Mouse (Mus musculus) ES-Bruce4 (cell line): Measurements from ENCODE around the gene Tek.

Source experiments
- CTCF ChIP-seq: IDR thresholded peaks from one replicate; pipeline ENCODE4 v1.8.1; 2011; ENCODE audit warnings: low read depth, low read length
- POLR2A ChIP-seq: IDR thresholded peaks from one replicate; pipeline ENCODE4 v1.8.1; 2011; ENCODE audit warnings: low read length; ENCODE audit not compliant: insufficient read depth

DNA sequence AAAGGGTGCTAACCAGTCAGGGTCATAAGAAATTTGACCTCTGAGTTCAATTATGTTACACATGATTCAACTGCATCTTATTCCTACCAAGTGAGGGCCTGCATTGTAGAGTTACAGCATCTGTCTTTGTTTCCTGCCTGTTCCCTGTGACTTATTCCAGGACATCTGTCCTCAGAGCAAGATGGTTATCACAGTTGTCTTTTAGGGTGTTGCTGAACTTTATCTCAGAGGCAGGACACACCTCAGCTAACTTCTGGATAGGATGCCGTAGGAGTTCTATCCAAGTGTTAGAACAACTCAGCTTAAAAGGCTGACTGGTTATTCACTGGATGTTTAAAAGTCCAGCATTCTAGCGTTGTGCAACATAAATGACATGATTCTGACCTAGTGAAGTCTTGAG is 46.9 kb upstream of the Tek start:
- TF ChIP-seq CTCF, result no peak
- no peak for TF ChIP-seq POLR2A
